In genomic region chr7:47042823-47043490, GRCm38 (mm10) we compare ENCODE assay signal across 11 mouse cellular contexts. TPM values are rescaled to one million over a fixed set of nuclear protein-coding genes. Genes with fewer than 3 reads are reported as not detected.
A peak's percentile ranks its signal among the peaks of the same experiment; 100 is the strongest.
DNase-seq lines count a peak whose midpoint lies in the region; ATAC-seq lines count a peak whose summit lies in the region.
"Had no signal": no experiment of that assay in that cellular context is flagged by ENCODE, and none has a peak within 500 bp of the region (broad histone marks: within the 10 kb centered on the region; RNA-seq: fewer than 3 reads in every experiment).

No protein-coding gene starts in this region.

- H3K9ac ChIP-seq in heart, embryonic 12.5 days: no peak overlapping the region

- DNase-seq in heart, adult 11 months: peak; percentile 91
- no peak for DNase-seq in heart, adult 8-10 months (ENCODE audit: low spot score)
- DNase-seq in 3134 (ENCODE audit: extremely low read depth, insufficient read length, low spot score) (peak; percentile 21), liver (peak; percentile 36)
- no peak for DNase-seq in cerebellum, postnatal 10 days
- DNase-seq in cerebellum, postnatal 14 days: no peak
- DNase-seq: cerebellum, postnatal 25 days had no signal

- no peak overlapping the region for H3K4me3 ChIP-seq in heart, embryonic 12.5 days
- H3K4me3 ChIP-seq: megakaryocyte, embryonic 14.5 days had no signal

- 0 out of 2 replicates have a peak, but pooled peaks cover 2% of the 10 kb centered on the region for H3K4me1 ChIP-seq in heart, embryonic 12.5 days (replicated peaks)

- peak overlapping the region; percentile 50; the same call in 1 of the 2 replicates for H3K27ac ChIP-seq in heart, embryonic 12.5 days (ENCODE audit: poor library complexity, severe bottlenecking)

- H3K36me3 ChIP-seq in heart, embryonic 12.5 days: no peaks in the 10 kb centered on the region

- no peak overlapping the region for H3K4me2 ChIP-seq in heart, embryonic 12.5 days

- no peaks in the 10 kb centered on the region for H3K9me3 ChIP-seq in heart, embryonic 12.5 days (replicated peaks)
- H3K9me3 ChIP-seq: megakaryocyte, embryonic 14.5 days had no signal

- no peaks in the 10 kb centered on the region for H3K27me3 ChIP-seq in heart, embryonic 12.5 days (replicated peaks)

- peak; percentile 51 for ATAC-seq in heart, embryonic 12.5 days (ENCODE audit: insufficient number of reproducible peaks, low FRiP score)
- ATAC-seq in megakaryocyte, adult 5-6 weeks (ENCODE audit: poor library complexity, severe bottlenecking): no peak

- 32% methylated on average over 6 of the region's 6 CpGs for WGBS in heart, embryonic 12.5 days

RNA-seq across cellular contexts. Expression of gene Tmem86a, which starts 7.4 kb away (rescaled TPM):
- 10 to 100 TPM; 20.6 to 33.5 (median 24.9) TPM for total RNA-seq in heart, adult 8-10 months (2022)
- polyA plus RNA-seq in heart, embryonic 12.5 days (2016; fragmentation: Nextera tagmentation; extraction: Ambion mirVana): 19.2 and 22.0 TPM in 2 replicates
- total RNA-seq in megakaryocyte, adult 5-6 weeks (2015): 10.3 and 12.7 TPM in 2 replicates
- 6.3 and 6.4 TPM in 2 replicates for total RNA-seq in megakaryocyte, adult 5-6 weeks (2017)

RNA-seq across cellular contexts. Expression of gene Spty2d1, which starts 34.7 kb away (rescaled TPM):
- total RNA-seq in heart, adult 8-10 months (2022): 1 to 10 TPM; 5.7 to 6.4 (median 6.2) TPM
- polyA plus RNA-seq in heart, embryonic 12.5 days (2016; fragmentation: Nextera tagmentation; extraction: Ambion mirVana): 19.4 and 19.8 TPM in 2 replicates
- total RNA-seq in megakaryocyte, adult 5-6 weeks (2015): 40.7 and 45.3 TPM in 2 replicates
- total RNA-seq in megakaryocyte, adult 5-6 weeks (2017): 35.4 and 42.0 TPM in 2 replicates

RNA-seq across cellular contexts. Expression of gene Gm9999, which starts 59.6 kb away (rescaled TPM):
- total RNA-seq in heart, adult 8-10 months (2022): not detected
- polyA plus RNA-seq in heart, embryonic 12.5 days (2016; fragmentation: Nextera tagmentation; extraction: Ambion mirVana): not detected in 2 replicates
- 2.3 TPM in 1 of 2 replicates, not detected in the other for total RNA-seq in megakaryocyte, adult 5-6 weeks (2015)
- not detected in 2 replicates for total RNA-seq in megakaryocyte, adult 5-6 weeks (2017)
- total RNA-seq: layer of hippocampus, adult 8-10 months had no signal

Comparison
In these comparisons a context has a peak if more than half of its experiments do, and no peak if none do; other contexts are left out.
1. DNase-seq: peak in heart, adult 11 months (single experiment), 3134 (single experiment) and liver (single experiment); none in heart, adult 8-10 months (single experiment), cerebellum, postnatal 10 days (0 of 2) and cerebellum, postnatal 14 days (0 of 2).
2. RNA of gene Spty2d1, which starts 34.7 kb away (total RNA-seq): 35.4 to 45.3 TPM in megakaryocyte, adult 5-6 weeks; 5.7 to 6.4 TPM in heart, adult 8-10 months; every median in the first group is over 4 times any median in the second.